Mouse (Mus musculus) ES-Bruce4 (cell line): ENCODE data around the gene Pfkfb3.

ENCODE experiments used
- CTCF ChIP-seq: IDR thresholded peaks from one replicate; pipeline ENCODE4 v1.8.1; 2011; ENCODE audit warnings: low read depth, low read length
- EP300 ChIP-seq: IDR thresholded peaks from 2 replicates; pipeline ENCODE4 v1.6.1; 2011; ENCODE audit warnings: low read depth, low read length; ENCODE audit not compliant: insufficient read depth
- POLR2A ChIP-seq: IDR thresholded peaks from one replicate; pipeline ENCODE4 v1.8.1; 2011; ENCODE audit warnings: low read length; ENCODE audit not compliant: insufficient read depth

DNA sequence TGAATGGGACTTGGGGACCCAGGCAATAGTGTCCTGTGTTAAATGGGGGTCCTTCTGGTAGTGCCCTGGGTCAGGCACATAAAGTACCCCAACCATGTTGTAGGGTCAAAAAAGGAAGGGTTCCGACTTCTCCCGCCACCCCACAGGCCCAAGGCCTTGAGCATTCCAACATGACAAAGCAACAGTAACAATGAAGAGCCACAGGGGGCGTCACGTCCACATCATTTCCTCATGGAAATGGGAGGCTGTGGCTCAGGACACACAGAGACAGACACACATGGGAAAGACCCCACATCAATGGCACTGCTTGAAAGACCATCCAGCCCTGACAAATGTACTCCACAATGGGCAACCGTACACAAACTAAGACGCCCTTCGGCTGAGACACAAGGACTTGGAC lies 78.6 kb downstream of the Pfkfb3 start:
- TF ChIP-seq CTCF, result no peak
- no peak for TF ChIP-seq POLR2A
- TF ChIP-seq EP300, result no peak
